Mouse (Mus musculus) retina, embryonic 14.5 days (tissue): Measurements from ENCODE around the gene Il17rd.

ENCODE experiments used
- DNase-seq: peaks from one replicate; pipeline ENCODE4 v3.0.0-alpha.2; 2015; ENCODE audit warnings: low spot score

Il17rd gene

DNA sequence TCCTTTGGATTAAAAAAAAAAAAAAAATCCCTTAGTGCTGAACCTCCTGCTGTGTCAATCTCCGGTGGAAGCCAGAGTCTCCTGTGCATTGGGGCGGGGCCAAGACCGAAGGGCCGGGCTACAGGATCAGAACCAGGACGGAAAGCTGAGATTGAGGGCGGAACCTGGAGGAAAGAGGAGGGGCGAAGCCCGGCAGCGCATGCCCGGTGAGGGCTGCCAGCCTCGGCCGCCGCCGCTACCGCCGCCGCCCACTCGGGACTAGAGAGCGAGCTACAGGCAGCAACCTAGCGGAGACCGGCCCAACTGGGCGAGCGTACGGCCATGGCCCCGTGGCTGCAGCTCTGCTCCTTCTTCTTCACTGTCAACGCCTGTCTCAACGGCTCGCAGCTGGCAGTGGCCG, at the start of gene Il17rd:
Gene Il17rd (plus strand): TSS at position 159 of the 400 bp plus-strand sequence.
- DNase-seq: peak; percentile 91

GRCm38 (mm10) chr14:26991622-26992021, 47.1 kb upstream of the Il17rd start:
- DNase-seq: peak; percentile 42

DNA sequence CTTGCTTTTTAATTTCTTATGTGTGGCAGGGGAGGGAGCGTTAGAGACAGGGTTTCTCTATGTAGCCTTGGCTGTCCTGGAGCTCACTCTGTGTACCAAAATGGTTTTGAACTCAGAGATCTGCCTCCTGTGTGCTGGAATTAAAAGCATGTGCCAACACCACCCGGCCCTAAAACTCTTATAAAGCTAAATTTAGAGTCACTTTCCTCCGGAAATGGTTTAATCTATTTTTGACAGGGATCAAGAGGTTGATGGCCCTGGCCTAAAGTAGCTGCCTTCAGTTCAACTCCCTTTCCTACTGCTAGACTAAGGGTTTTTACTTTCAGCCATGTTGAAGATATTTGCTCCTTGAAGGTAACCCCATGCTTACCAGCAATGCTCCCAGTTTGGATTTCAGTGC, 45.3 kb upstream of the Il17rd start:
- no peak for DNase-seq

DNA sequence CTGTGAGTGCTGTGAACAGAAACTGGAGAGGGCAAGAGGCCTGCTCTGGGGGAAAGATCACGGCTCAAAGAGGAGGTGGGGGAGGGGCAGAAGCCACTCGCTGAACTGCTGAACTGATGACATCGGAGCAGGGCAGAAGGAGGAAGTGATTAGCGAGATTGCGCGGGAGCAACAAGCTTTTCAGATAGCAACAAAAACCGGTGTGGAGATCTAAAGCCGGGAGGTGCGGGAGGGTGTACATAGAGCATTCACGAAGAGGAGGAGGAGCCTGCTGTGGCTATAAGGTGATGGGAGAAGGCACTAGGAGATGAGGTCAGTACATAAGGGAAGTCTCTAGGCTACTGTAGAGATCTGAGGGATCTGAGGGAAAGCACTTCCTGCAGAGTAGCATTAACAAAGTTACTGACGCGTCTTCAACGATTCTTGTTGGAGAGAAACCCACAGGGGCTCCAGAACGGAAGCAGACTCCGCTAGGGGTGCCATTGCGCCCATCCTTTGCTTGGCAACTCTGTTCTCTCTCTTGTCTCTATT, 44.5 kb upstream of the Il17rd start, which contains the start of gene Hesx1:
Gene Hesx1 (plus strand): TSS at position 206 of the 531 bp plus-strand sequence.
- peak; percentile 80 for DNase-seq

DNA sequence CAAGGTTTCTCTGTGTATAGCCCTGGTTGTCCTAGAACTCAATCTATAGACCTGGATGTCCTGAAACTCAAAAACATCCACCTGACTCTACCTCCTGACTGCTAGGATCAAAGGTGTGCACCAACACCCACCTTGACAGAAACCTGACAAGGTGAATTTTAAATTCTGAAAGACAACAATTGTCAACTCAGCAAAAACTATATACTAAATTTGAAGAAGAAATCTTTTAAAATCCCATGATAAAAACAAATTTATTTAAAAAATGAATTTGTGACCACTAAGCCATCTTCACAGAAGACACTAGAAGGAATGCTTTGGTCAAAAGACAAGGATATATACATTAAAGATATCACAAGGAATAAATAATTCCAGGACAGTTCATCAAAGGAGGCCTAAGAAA, 42.5 kb upstream of the Il17rd start:
- DNase-seq: no peak

DNA sequence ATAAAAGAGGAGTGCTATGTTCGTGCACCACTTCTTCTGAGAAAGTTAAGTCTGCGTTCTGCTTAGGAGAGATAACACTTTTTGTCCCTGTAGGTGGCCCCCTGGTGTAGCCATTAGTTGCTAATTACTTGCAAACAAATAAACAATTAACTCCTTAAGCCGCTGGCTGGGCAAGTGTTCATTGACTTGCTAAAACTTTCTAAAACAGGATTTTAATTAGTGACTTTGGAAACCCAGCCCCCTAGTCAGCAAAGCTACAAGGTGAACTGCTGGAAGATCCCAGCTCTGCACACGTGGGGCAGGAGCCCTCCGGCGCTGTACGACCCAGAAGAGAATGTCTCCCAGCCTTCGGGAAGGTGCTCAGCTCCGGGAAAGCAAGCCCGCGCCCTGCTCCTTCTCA, 38.4 kb upstream of the Il17rd start:
- DNase-seq: no peak

DNA sequence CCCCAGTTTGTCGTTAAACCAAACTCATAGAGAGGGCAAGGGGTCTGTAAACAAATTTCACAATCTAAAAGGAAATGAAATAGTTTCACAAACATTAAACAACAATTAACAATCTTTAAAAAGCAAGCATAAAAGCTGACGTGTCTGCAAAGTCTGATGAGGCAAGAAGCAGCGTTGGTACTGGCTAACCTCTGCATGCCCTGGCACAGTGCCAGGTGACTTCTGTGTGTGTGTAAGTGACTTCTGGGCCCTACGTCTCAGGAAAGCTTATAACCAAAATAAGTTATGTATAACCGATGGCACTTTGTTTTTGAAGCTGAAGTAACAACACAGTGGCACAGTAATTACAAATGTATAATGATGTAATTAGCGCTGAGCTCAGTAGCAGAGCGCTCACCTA, 33.8 kb upstream of the Il17rd start:
- DNase-seq: no peak

DNA sequence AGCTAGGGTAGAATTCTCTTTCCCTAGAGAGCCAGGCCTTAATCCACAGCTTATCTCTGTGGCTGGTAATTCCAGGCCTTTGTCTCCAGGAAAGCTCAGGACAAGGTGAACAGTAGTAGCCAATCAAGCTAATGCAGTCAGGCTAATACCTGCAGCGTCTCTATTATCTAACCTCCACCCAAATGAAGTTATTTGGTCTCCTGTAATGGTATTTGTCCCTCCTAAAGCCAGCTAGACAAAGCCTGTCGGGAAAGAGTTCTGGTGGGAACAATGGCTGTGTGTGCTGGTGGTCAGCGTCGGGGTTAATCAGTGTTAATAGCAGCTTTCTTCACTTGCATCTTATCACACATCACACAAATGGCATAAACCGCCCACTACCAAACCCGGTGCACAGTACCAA, 32.8 kb upstream of the Il17rd start:
- DNase-seq: no peak

DNA sequence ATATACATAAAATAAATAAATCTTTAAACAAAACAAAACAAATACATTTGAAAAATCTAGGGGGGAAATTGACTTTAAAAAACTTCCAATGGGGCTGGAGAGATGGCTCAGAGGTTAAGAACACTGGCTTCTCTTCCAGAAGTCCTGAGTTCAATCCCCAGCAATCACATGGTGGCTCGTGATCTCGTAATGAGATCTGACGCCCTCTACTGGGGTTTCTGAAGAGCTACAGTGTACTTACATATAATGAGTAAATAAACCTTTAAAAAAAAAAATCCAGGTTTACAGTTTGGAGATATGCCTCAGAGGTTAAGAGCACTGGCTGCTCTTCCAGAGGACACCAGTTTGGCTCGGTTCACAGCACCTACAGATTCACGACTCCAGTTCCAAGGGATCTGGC, 27.2 kb upstream of the Il17rd start:
- DNase-seq: no peak

DNA sequence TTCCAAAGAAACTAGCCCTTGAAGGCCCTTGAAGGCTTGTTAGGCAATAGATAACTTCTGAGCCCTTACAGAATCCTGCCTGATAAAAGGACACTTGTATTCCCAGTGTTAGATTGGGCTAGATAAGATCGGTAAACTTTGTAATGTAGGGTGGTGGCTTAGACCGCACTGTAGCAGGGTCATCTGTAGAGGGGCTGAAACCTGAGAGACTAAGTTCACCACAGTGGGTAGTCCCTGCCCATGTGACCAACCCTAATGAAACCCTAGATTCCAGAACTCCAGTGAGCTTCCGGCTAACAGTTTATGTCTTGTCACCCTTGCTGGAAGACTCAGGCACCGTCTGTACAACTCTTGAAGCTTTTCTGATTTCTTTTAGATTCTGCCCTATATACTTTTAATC, 25.1 kb upstream of the Il17rd start:
- no peak for DNase-seq

- DNase-seq: no peak
Measured at GRCm38 (mm10) chr14:27017936-27018335, 20.8 kb upstream of the Il17rd start.

GRCm38 (mm10) chr14:27019850-27020249, 18.9 kb upstream of the Il17rd start:
- DNase-seq: no peak

DNA sequence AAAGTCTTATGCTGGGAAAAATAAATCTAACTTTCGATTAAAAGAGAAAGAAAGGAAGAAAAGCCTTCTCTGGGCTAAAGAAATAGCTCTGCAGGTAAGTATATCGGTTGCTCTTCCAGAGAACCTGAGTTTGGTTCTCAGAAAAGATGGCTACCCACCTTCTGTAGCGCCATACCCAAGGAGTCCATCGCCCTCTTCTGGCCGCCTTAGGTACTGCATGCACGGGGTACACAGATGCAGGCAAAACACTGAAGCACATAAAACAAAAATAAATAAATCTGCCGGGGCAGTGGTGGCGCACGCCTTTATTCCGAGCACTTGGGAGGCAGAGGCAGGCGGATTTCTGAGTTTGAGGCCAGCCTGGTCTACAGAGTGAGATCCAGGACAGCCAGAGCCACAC, 15.9 kb upstream of the Il17rd start:
- peak; percentile 64 for DNase-seq

- no peak for DNase-seq
Measured at GRCm38 (mm10) chr14:27024664-27025063, 14.1 kb upstream of the Il17rd start.

DNA sequence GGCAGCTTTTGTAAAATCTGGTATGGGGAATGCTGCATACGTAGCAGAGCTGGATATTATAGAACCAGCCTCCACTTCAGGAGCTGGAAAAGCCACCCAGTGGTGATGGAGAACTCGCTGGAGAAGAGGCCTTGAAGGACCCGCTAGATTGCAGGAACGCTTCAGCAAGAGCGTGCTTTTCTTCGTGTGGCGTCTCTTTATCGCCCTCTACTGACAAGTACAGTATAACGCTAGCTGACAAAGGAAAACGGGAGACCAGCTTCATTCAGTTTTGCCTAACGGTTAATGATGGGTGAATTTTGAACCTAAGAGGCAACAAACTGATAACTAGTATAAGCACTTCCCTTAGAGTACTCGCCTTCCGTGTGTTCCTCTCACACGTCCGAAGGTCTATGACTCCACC, 9.0 kb upstream of the Il17rd start:
- peak; percentile 90 for DNase-seq

GRCm38 (mm10) chr14:27031142-27031541, 7.6 kb upstream of the Il17rd start:
- DNase-seq: peak; percentile 83

- DNase-seq: no peak
Measured at GRCm38 (mm10) chr14:27037513-27037912, 1.2 kb upstream of the Il17rd start.

GRCm38 (mm10) chr14:27039281-27040248, 824 bp downstream of the Il17rd start:
- DNase-seq: peak; percentile 46

DNA sequence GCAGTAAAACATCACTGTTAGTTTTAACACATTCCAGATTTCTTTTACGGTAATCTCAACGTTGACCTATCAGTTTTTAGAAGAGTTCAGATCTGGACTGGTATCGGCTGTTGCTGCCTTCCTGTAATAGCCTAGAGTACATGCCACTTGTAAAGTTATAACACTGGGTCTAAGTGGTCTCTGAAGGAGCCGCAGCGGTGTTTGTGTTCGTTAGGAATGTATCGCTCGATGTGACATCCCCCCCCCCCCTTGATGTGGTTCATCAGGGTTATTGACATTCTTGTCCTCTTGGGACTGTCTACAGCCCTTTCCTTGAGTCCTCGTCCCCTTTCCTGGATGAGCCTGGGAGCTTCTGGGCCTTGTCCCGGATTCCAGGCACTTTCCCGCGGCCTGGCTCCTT, 1.7 kb downstream of the Il17rd start:
- no peak for DNase-seq

DNA sequence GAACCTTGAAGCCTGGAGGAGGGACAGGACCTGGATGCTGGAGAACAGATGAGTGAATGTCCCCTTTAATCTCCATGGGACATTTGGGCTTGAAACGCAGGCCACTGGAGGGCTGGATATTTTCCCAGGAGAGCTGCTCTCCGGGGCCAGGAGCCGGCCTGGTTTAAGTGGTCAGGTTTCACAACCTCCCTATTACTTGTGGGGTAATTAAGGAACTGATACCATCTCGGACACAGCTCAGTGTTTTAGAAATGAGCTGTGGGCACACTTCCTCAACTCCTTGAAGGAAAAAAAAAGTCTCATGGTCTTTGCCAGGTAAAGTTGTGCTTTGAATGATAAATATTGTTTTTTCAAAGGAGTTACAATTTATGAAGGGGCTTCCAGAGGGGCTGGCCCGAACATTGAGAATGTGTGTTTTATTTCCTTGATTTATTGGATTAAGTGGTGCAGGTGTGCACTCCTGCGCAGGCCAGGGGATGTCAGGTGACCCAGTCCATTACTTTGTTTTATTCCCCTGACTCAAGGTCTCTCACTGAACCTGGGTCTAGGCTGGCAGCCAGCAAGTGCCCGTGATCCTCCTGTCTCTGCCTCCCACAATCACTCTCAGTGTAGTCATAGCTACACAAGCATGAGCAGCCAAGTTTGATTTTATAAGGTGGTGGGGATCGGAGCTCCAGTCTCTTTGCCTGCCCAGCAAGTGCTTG, 3.7 kb downstream of the Il17rd start:
- no peak for DNase-seq

DNA sequence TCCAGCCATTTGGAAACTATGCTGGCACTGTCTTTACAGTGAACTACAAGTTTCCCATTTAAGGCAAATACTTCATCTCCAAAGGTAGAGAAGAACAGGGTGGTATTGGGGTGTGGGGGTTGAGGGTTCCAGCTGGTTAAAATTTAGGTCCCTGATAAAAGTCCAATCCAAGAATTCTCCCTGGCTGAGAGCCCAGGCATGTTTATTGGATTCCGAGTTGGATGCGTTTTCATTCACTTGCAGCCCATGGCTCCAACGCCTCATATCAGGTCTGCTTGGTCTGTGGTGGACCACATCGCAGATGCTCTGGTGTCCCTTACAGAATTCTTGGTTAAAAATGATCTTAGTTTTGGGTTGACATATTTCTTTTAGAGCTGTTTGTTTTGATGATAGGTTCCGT, 4.7 kb downstream of the Il17rd start:
- DNase-seq: no peak

DNA sequence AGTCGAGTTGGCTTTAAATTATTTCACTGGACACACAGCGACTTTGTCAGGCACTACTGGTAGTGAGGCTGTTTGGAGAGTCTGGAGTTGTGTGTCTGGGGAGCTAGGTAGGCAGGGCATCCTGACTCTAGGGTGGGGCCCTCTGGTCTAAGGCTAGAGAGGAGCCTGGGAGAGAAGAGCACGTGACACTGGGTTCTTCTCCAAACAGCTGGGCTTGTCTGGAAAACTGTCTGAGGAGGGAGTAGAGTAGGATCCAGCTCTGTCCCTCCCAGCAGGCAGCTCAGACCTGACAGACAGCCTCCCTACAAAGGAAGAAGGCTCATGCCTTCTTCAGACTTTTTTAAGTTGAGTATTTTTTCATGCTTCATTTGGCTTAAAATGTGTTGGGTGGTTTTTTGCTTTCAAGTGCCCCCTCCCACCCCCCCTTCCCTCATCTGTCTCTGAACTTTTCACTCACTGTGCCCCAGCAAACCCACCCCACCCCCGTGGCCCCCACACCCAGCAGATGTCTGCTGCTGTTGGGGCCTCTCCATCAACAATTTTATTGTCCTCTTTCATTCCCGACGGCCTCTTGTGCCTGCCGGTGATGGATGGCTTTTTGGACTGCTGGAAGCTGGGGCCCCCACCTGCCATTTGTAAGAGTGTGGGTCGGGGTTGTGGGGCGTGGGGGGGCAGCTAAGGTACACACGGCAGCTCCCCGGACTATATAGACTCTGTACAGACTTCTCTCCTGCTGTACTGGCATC, 5.7 kb downstream of the Il17rd start:
- DNase-seq: peak; percentile 28
